Mouse (Mus musculus): Measurements from ENCODE around the gene Gpr18. TPM values are rescaled to one million over a fixed set of nuclear protein-coding genes. Genes with fewer than 3 reads are reported as not detected.
"Not testable (repeated sequence)": the region's sequence is repeated elsewhere in the genome, so short reads cannot be mapped to it uniquely, and the experiment has no call there.

Gpr18 gene
- polyA plus RNA-seq, 1 experiment from 2014 or later = 0.28 TPM

GRCm38 (mm10) chr14:121879266-121879840, 36.2 kb downstream of the Gpr18 start:
- H3K4me2 ChIP-seq (ENCODE audit: low read length) = peak overlapping the region; percentile 98
- peak overlapping the region; percentile 84 for H3K4me3 ChIP-seq (replicated peaks; ENCODE audit: low read length)
- WGBS = 15% methylated on average over 16 of the region's 16 CpGs
- peaks cover 20% of the 10 kb centered on the region for H3K4me1 ChIP-seq (replicated peaks; ENCODE audit: control insufficient read depth, insufficient read depth, low read length)
- H3K27ac ChIP-seq (ENCODE audit: low read length) = no peak overlapping the region
- no peaks in the 10 kb centered on the region for H3K9me3 ChIP-seq (ENCODE audit: control insufficient read depth, low read length)
- peak overlapping the region; percentile 96 for H3K9ac ChIP-seq (replicated peaks; ENCODE audit: low read depth, low read length)
- ATAC-seq = no peak
- no peaks in the 10 kb centered on the region for H3K36me3 ChIP-seq (ENCODE audit: control insufficient read depth, insufficient read depth)
- H3K27me3 ChIP-seq (replicated peaks; ENCODE audit: control insufficient read depth, insufficient read depth, low read length) = no peaks in the 10 kb centered on the region

- no peak for ATAC-seq
These were observed 36.7 kb downstream of the Gpr18 start for GRCm38 (mm10) chr14:121878859-121879206.

GRCm38 (mm10) chr14:121878176-121878858, 37.3 kb downstream of the Gpr18 start, which contains the start of gene Ubac2:
TSS of gene Ubac2 (plus strand) at chr14:121878620.
- ATAC-seq = peak; percentile 99
- peak within 1 kb of the TSS; percentile 98 for H3K4me2 ChIP-seq (ENCODE audit: low read length)
- peak within 1 kb of the TSS; percentile 91 for H3K27ac ChIP-seq (ENCODE audit: low read length)
- WGBS = under 1% methylated on average over 58 of the region's 61 CpGs
- H3K36me3 ChIP-seq (ENCODE audit: control insufficient read depth, insufficient read depth) = no peaks in the 10 kb centered on the region
- no peaks in the 10 kb centered on the region for H3K9me3 ChIP-seq (ENCODE audit: control insufficient read depth, low read length)
- H3K27me3 ChIP-seq (replicated peaks; ENCODE audit: control insufficient read depth, insufficient read depth, low read length) = no peaks in the 10 kb centered on the region
- H3K4me3 ChIP-seq (replicated peaks; ENCODE audit: low read length) = peak within 1 kb of the TSS; percentile 84
- peak within 1 kb of the TSS; percentile 96 for H3K9ac ChIP-seq (replicated peaks; ENCODE audit: low read depth, low read length)
- H3K4me1 ChIP-seq (replicated peaks; ENCODE audit: control insufficient read depth, insufficient read depth, low read length) = peaks cover 20% of the 10 kb centered on the region

More at GRCm38 (mm10) chr14:121878859-121879206, 36.7 kb downstream of the Gpr18 start:
- H3K4me1 ChIP-seq (replicated peaks; ENCODE audit: control insufficient read depth, insufficient read depth, low read length) = peaks cover 20% of the 10 kb centered on the region
- no peaks in the 10 kb centered on the region for H3K36me3 ChIP-seq (ENCODE audit: control insufficient read depth, insufficient read depth)
- peak overlapping the region; percentile 84 for H3K4me3 ChIP-seq (replicated peaks; ENCODE audit: low read length)
- H3K9ac ChIP-seq (replicated peaks; ENCODE audit: low read depth, low read length) = peak overlapping the region; percentile 96
- no peaks in the 10 kb centered on the region for H3K9me3 ChIP-seq (ENCODE audit: control insufficient read depth, low read length)
- H3K27me3 ChIP-seq (replicated peaks; ENCODE audit: control insufficient read depth, insufficient read depth, low read length) = no peaks in the 10 kb centered on the region
- peak overlapping the region; percentile 98 for H3K4me2 ChIP-seq (ENCODE audit: low read length)
- 0% methylated on average over 27 of the region's 27 CpGs for WGBS
- H3K27ac ChIP-seq (ENCODE audit: low read length) = peak overlapping the region; percentile 57

GRCm38 (mm10) chr14:121877640-121878039, 37.9 kb downstream of the Gpr18 start:
- peak overlapping the region; percentile 84 for H3K4me3 ChIP-seq (replicated peaks; ENCODE audit: low read length)
- peak overlapping the region; percentile 65 for H3K4me2 ChIP-seq (ENCODE audit: low read length)
- no peak for ATAC-seq
- no peaks in the 10 kb centered on the region for H3K27me3 ChIP-seq (replicated peaks; ENCODE audit: control insufficient read depth, insufficient read depth, low read length)
- no peaks in the 10 kb centered on the region for H3K9me3 ChIP-seq (ENCODE audit: control insufficient read depth, low read length)
- no peaks in the 10 kb centered on the region for H3K36me3 ChIP-seq (ENCODE audit: control insufficient read depth, insufficient read depth)
- H3K27ac ChIP-seq (ENCODE audit: low read length) = no peak overlapping the region
- peaks cover 20% of the 10 kb centered on the region for H3K4me1 ChIP-seq (replicated peaks; ENCODE audit: control insufficient read depth, insufficient read depth, low read length)
- peak overlapping the region; percentile 96 for H3K9ac ChIP-seq (replicated peaks; ENCODE audit: low read depth, low read length)
- 33% methylated on average over 8 of the region's 8 CpGs for WGBS

GRCm38 (mm10) chr14:121876860-121877259, 38.7 kb downstream of the Gpr18 start:
- Histone ChIP-seq H3K36me3 (ENCODE audit: control insufficient read depth, insufficient read depth) (no peaks in the 10 kb centered on the region), H3K4me2 (ENCODE audit: low read length) (no peak overlapping the region), H3K9ac (replicated peaks; ENCODE audit: low read depth, low read length) (no peak overlapping the region), H3K27me3 (replicated peaks; ENCODE audit: control insufficient read depth, insufficient read depth, low read length) (no peaks in the 10 kb centered on the region), H3K4me1 (replicated peaks; ENCODE audit: control insufficient read depth, insufficient read depth, low read length) (peaks cover 20% of the 10 kb centered on the region), H3K4me3 (replicated peaks; ENCODE audit: low read length) (no peak overlapping the region), H3K27ac (ENCODE audit: low read length) (no peak overlapping the region), H3K9me3 (ENCODE audit: control insufficient read depth, low read length) (no peaks in the 10 kb centered on the region)
- ATAC-seq = no peak
- 92% methylated on average over 2 of the region's 2 CpGs for WGBS

- not testable (repeated sequence) for ATAC-seq
These were observed 39.4 kb downstream of the Gpr18 start for GRCm38 (mm10) chr14:121876190-121876589.

GRCm38 (mm10) chr14:121873646-121874045, 41.9 kb downstream of the Gpr18 start:
- no peak overlapping the region for H3K4me3 ChIP-seq (replicated peaks; ENCODE audit: low read length)
- H3K9ac ChIP-seq (replicated peaks; ENCODE audit: low read depth, low read length) = no peak overlapping the region
- H3K27me3 ChIP-seq (replicated peaks; ENCODE audit: control insufficient read depth, insufficient read depth, low read length) = no peaks in the 10 kb centered on the region
- H3K4me2 ChIP-seq (ENCODE audit: low read length) = no peak overlapping the region
- H3K4me1 ChIP-seq (replicated peaks; ENCODE audit: control insufficient read depth, insufficient read depth, low read length) = no peaks in the 10 kb centered on the region; the same call in 1 of the 2 replicates
- H3K9me3 ChIP-seq (ENCODE audit: control insufficient read depth, low read length) = no peaks in the 10 kb centered on the region
- no peak for ATAC-seq
- H3K36me3 ChIP-seq (ENCODE audit: control insufficient read depth, insufficient read depth) = no peaks in the 10 kb centered on the region
- no peak overlapping the region for H3K27ac ChIP-seq (ENCODE audit: low read length)
- WGBS = 87% methylated on average over 4 of the region's 4 CpGs

More at GRCm38 (mm10) chr14:121876190-121876589, 39.4 kb downstream of the Gpr18 start:
- H3K4me2 ChIP-seq (ENCODE audit: low read length); H3K9ac ChIP-seq (replicated peaks; ENCODE audit: low read depth, low read length); H3K27ac ChIP-seq (ENCODE audit: low read length); H3K27me3 ChIP-seq (replicated peaks; ENCODE audit: control insufficient read depth, insufficient read depth, low read length); H3K36me3 ChIP-seq (ENCODE audit: control insufficient read depth, insufficient read depth); H3K9me3 ChIP-seq (ENCODE audit: control insufficient read depth, low read length); H3K4me3 ChIP-seq (replicated peaks; ENCODE audit: low read length): not testable (repeated sequence)
- WGBS = 72% methylated on average over 2 of the region's 2 CpGs
- H3K4me1 ChIP-seq (replicated peaks; ENCODE audit: control insufficient read depth, insufficient read depth, low read length) = peaks cover 18% of the 10 kb centered on the region

- ATAC-seq = no peak
- WGBS = 81% methylated on average over 2 of the region's 2 CpGs
These were observed 42.4 kb downstream of the Gpr18 start for GRCm38 (mm10) chr14:121873172-121873571.

GRCm38 (mm10) chr14:121872760-121873159, 42.8 kb downstream of the Gpr18 start:
- Histone ChIP-seq H3K4me2 (ENCODE audit: low read length) (no peak overlapping the region), H3K9me3 (ENCODE audit: control insufficient read depth, low read length) (no peaks in the 10 kb centered on the region), H3K27me3 (replicated peaks; ENCODE audit: control insufficient read depth, insufficient read depth, low read length) (no peaks in the 10 kb centered on the region), H3K27ac (ENCODE audit: low read length) (no peak overlapping the region), H3K36me3 (ENCODE audit: control insufficient read depth, insufficient read depth) (no peaks in the 10 kb centered on the region), H3K4me1 (replicated peaks; ENCODE audit: control insufficient read depth, insufficient read depth, low read length) (no peaks in the 10 kb centered on the region; the same call in 1 of the 2 replicates), H3K4me3 (replicated peaks; ENCODE audit: low read length) (no peak overlapping the region), H3K9ac (replicated peaks; ENCODE audit: low read depth, low read length) (no peak overlapping the region)
- 87% methylated on average over 1 of the region's 1 CpGs for WGBS
- no peak for ATAC-seq

More at GRCm38 (mm10) chr14:121873172-121873571, 42.4 kb downstream of the Gpr18 start:
- Histone ChIP-seq H3K9ac (replicated peaks; ENCODE audit: low read depth, low read length) (no peak overlapping the region), H3K27me3 (replicated peaks; ENCODE audit: control insufficient read depth, insufficient read depth, low read length) (no peaks in the 10 kb centered on the region), H3K9me3 (ENCODE audit: control insufficient read depth, low read length) (no peaks in the 10 kb centered on the region), H3K4me1 (replicated peaks; ENCODE audit: control insufficient read depth, insufficient read depth, low read length) (no peaks in the 10 kb centered on the region; the same call in 1 of the 2 replicates), H3K4me3 (replicated peaks; ENCODE audit: low read length) (no peak overlapping the region), H3K36me3 (ENCODE audit: control insufficient read depth, insufficient read depth) (no peaks in the 10 kb centered on the region), H3K4me2 (ENCODE audit: low read length) (no peak overlapping the region), H3K27ac (ENCODE audit: low read length) (no peak overlapping the region)
